Mouse (Mus musculus) CH12.LX (cell line): ENCODE results near the gene Dmrtc2. TPM values are rescaled to one million over a fixed set of nuclear protein-coding genes. Genes with fewer than 3 reads are reported as not detected.

Experiments used
- DNase-seq: peaks from one replicate; pipeline ENCODE4 v3.0.0-alpha.2; 2013; ENCODE audit errors: extremely low read depth
- H3K27ac ChIP-seq: 2 replicates; pipeline ENCODE4 v1.5.1; 2012; ENCODE audit warnings: low read depth, mild to moderate bottlenecking, control low read depth, moderate library complexity; ENCODE audit not compliant: insufficient read depth
- H3K27me3 ChIP-seq: replicated peaks from 2 replicates; pipeline ENCODE3; 2012; ENCODE audit warnings: inconsistent platforms
- H3K36me3 ChIP-seq, 2 experiments: replicated peaks in 1 of 2; 2 replicates each; pipeline versions ENCODE3 to v1.6.1; 2012; ENCODE audit warnings: inconsistent platforms in 1 of 2, low read length in 1 of 2, mild to moderate bottlenecking in 1 of 2, mixed read lengths in 1 of 2, moderate library complexity in 1 of 2; ENCODE audit not compliant: control insufficient read depth in 1 of 2, insufficient read depth in 1 of 2
- H3K4me1 ChIP-seq, 2 experiments: 2 replicates each; pipeline ENCODE4 v1.6.1; 2012; ENCODE audit warnings: inconsistent platforms in 1 of 2, moderate library complexity in 1 of 2; ENCODE audit not compliant: insufficient read depth in 2 of 2, control insufficient read depth in 1 of 2
- H3K4me2 ChIP-seq: 2 replicates; pipeline ENCODE4 v1.6.1; 2012; ENCODE audit warnings: low read depth, mild to moderate bottlenecking, control low read depth; ENCODE audit not compliant: poor library complexity, insufficient read depth, severe bottlenecking
- H3K4me3 ChIP-seq, 3 experiments: fragments of 150-350 bp in 1 of 3; sonication (generic) in 1 of 3; replicated peaks in 1 of 3; 2 replicates each; pipeline versions ENCODE3 to v1.5.1; 2011 to 2012; ENCODE audit warnings: low read depth in 2 of 3, low read length in 2 of 3, mild to moderate bottlenecking in 2 of 3, moderate library complexity in 2 of 3, control low read depth in 1 of 3, improper control_type of control experiment in 1 of 3, inconsistent platforms in 1 of 3, mixed read lengths in 1 of 3; ENCODE audit not compliant: poor library complexity in 1 of 3
- H3K79me2 ChIP-seq: replicated peaks from 2 replicates; pipeline ENCODE4 v1.6.1; 2012; ENCODE audit warnings: mild to moderate bottlenecking, moderate library complexity; ENCODE audit not compliant: control insufficient read depth, poor library complexity, insufficient read depth, severe bottlenecking; ENCODE audit errors: extremely low read depth
- H3K9ac ChIP-seq: 2 replicates; pipeline ENCODE4 v1.6.1; 2012; ENCODE audit warnings: low read depth, mild to moderate bottlenecking, control low read depth, moderate library complexity; ENCODE audit not compliant: insufficient read depth
- H3K9me3 ChIP-seq: replicated peaks from 2 replicates; pipeline ENCODE3; 2012; ENCODE audit warnings: low read length, inconsistent platforms, mixed read lengths
- BHLHE40 ChIP-seq: IDR thresholded peaks from 2 replicates; pipeline ENCODE4 v1.6.1; 2011; ENCODE audit warnings: mild to moderate bottlenecking, low read depth, low read length, improper control_type of control experiment
- CHD1 ChIP-seq: IDR thresholded peaks from 2 replicates; pipeline ENCODE4 v1.6.1; 2012; ENCODE audit warnings: low read depth, low read length, improper control_type of control experiment, inconsistent platforms
- CHD2 ChIP-seq: IDR thresholded peaks from 2 replicates; pipeline ENCODE4 v1.6.1; 2011; ENCODE audit warnings: low read length, improper control_type of control experiment
- CTCF ChIP-seq, 2 experiments: IDR thresholded peaks in 1 of 2; conservative IDR thresholded peaks in 1 of 2; 2 replicates each; pipeline ENCODE4 v1.5.1; 2011 to 2012; ENCODE audit warnings: low read depth in 2 of 2, low read length in 2 of 2, improper control_type of control experiment in 1 of 2, inconsistent platforms in 1 of 2, mild to moderate bottlenecking in 1 of 2, moderate library complexity in 1 of 2
- E2F4 ChIP-seq: IDR thresholded peaks from 2 replicates; pipeline ENCODE4 v1.6.1; 2011; ENCODE audit warnings: low read depth, low read length, improper control_type of control experiment; ENCODE audit not compliant: insufficient replicate concordance
- EP300 ChIP-seq: IDR thresholded peaks from 2 replicates; pipeline ENCODE4 v1.6.1; 2011; ENCODE audit warnings: low read length, improper control_type of control experiment
- HCFC1 ChIP-seq: IDR thresholded peaks from 2 replicates; pipeline ENCODE4 v1.6.1; 2012; ENCODE audit warnings: low read depth, mild to moderate bottlenecking, inconsistent platforms, low read length, improper control_type of control experiment
- IRF4 ChIP-seq: IDR thresholded peaks from 2 replicates; pipeline ENCODE4 v1.6.1; 2014; ENCODE audit warnings: low read depth, mild to moderate bottlenecking, inconsistent platforms, low read length, improper control_type of control experiment
- JUN ChIP-seq: IDR thresholded peaks from 2 replicates; pipeline ENCODE4 v1.6.1; 2011; ENCODE audit warnings: low read depth, mild to moderate bottlenecking, low read length, improper control_type of control experiment, moderate library complexity; ENCODE audit not compliant: insufficient read depth
- JUND ChIP-seq: conservative IDR thresholded peaks from 2 replicates; pipeline ENCODE4 v1.6.1; 2011; ENCODE audit warnings: low read depth, low read length, improper control_type of control experiment
- MAX ChIP-seq: IDR thresholded peaks from 2 replicates; pipeline ENCODE4 v1.6.1; 2011; ENCODE audit warnings: low read length, improper control_type of control experiment
- MXI1 ChIP-seq: IDR thresholded peaks from 2 replicates; pipeline ENCODE4 v1.6.1; 2011; ENCODE audit warnings: mild to moderate bottlenecking, low read depth, low read length, improper control_type of control experiment
- MYC ChIP-seq: IDR thresholded peaks from 2 replicates; pipeline ENCODE4 v1.6.1; 2011; ENCODE audit warnings: low read depth, mild to moderate bottlenecking, improper control_type of control experiment, low read length
- NELFE ChIP-seq: IDR thresholded peaks from 2 replicates; pipeline ENCODE4 v1.6.1; 2011; ENCODE audit warnings: low read depth, low read length, improper control_type of control experiment
- PAX5 ChIP-seq: IDR thresholded peaks from 2 replicates; pipeline ENCODE4 v1.6.1; 2012; ENCODE audit warnings: low read length, inconsistent platforms, mixed read lengths
- RAD21 ChIP-seq: IDR thresholded peaks from 2 replicates; pipeline ENCODE4 v1.6.1; 2011; ENCODE audit warnings: low read depth, mild to moderate bottlenecking, low read length, improper control_type of control experiment, moderate library complexity
- RCOR1 ChIP-seq: conservative IDR thresholded peaks from 2 replicates; pipeline ENCODE4 v1.6.1; 2012; ENCODE audit warnings: low read depth, mild to moderate bottlenecking, inconsistent platforms, low read length, improper control_type of control experiment
- SMC3 ChIP-seq: IDR thresholded peaks from 2 replicates; pipeline ENCODE4 v1.6.1; 2011; ENCODE audit warnings: low read depth, low read length, improper control_type of control experiment
- TCF12 ChIP-seq: IDR thresholded peaks from 2 replicates; pipeline ENCODE4 v1.6.1; 2014; ENCODE audit warnings: low read depth, mild to moderate bottlenecking, inconsistent platforms, low read length, improper control_type of control experiment
- UBTF ChIP-seq: IDR thresholded peaks from 2 replicates; pipeline ENCODE4 v1.6.1; 2012; ENCODE audit warnings: low read depth, mild to moderate bottlenecking, inconsistent platforms, low read length, improper control_type of control experiment, moderate library complexity
- USF1 ChIP-seq: IDR thresholded peaks from 2 replicates; pipeline ENCODE4 v1.6.1; 2014; ENCODE audit warnings: low read depth, mild to moderate bottlenecking, inconsistent platforms, low read length, improper control_type of control experiment
- ZC3H11A ChIP-seq: IDR thresholded peaks from 2 replicates; pipeline ENCODE4 v1.6.1; 2012; ENCODE audit warnings: low read depth, mild to moderate bottlenecking, inconsistent platforms, low read length, improper control_type of control experiment
- ZKSCAN1 ChIP-seq: IDR thresholded peaks from 2 replicates; pipeline ENCODE4 v1.6.1; 2012; ENCODE audit warnings: low read depth, inconsistent platforms, low read length, improper control_type of control experiment, borderline replicate concordance
- ZMIZ1 ChIP-seq: IDR thresholded peaks from 2 replicates; pipeline ENCODE4 v1.6.1; 2012; ENCODE audit warnings: low read depth, mild to moderate bottlenecking, inconsistent platforms, low read length, improper control_type of control experiment
- ZNF384 ChIP-seq: IDR thresholded peaks from 2 replicates; pipeline ENCODE4 v1.6.1; 2012; ENCODE audit warnings: low read depth, low read length, improper control_type of control experiment, inconsistent platforms
- dilution Hi-C: fragments of 300-500 bp; cut with MboI; formaldehyde crosslinking; loops from 2 replicates; pipeline ENCODE4 v1.14.3; 2020; ENCODE audit warnings: low sequenced_read_pairs; ENCODE audit not compliant: extremely low pct_unique_long_range_greater_than_20kb, extremely low pct_ligation_motif_present
- in situ Hi-C: fragments of 300-500 bp; cut with MboI; formaldehyde crosslinking; loops from 3 replicates; pipeline ENCODE4 v1.14.3; 2019; ENCODE audit warnings: low sequenced_read_pairs, low pct_ligation_motif_present, low pct_unique_long_range_greater_than_20kb, mixed read lengths
- polyA plus RNA-seq: library from polyadenylated mRNA; unstranded; fragments of >175 nt; gene quantifications from 2 replicates; pipeline ENCODE4 v1.2.1, GENCODE M21; 2012; ENCODE audit warnings: low read depth; ENCODE audit not compliant: insufficient read length
- total RNA-seq, 2 experiments: library from RNA; depleted of rRNA; stranded (reverse); fragments of 300-350 nt in 1 of 2; fragments of >200 nt in 1 of 2; gene quantifications; 2 replicates each; pipeline ENCODE4 v1.2.3; 2012 to 2014

Dmrtc2 gene
- total and polyA plus RNA-seq, 3 experiments: not detected

DNA sequence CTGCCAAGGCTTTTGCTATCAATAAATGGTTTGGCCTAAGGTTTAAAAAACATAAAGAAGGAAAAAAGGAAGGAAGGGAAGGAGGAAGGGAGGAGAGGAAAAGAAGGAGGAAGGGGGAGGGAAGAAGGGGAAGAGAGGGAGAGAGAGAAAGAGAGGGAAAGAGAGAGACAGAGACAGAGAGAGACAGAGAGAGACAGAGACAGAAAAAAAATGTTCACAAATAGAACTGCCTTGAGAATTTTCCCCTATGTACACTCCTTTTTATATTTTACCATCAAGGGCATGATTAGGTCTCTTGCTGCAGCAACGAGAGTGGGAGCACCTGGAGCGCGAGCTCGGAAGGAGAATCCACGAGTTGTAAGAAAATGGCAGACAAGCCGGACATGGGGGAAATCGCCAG lies 7.9 kb upstream of the Dmrtc2 start, which contains the start of gene Gm9844:
Gm9844 (plus strand) TSS at position 301 of the 400 bp plus-strand sequence.
- H3K4me2 ChIP-seq: no peak within 1 kb of the TSS
- no peak within 1 kb of the TSS for H3K9ac ChIP-seq
- H3K27me3 ChIP-seq: peaks cover 19% of the 10 kb centered on the region
- no peak within 1 kb of the TSS for H3K4me3 ChIP-seq
- H3K4me1 ChIP-seq: peaks cover 0 to 7% of the 10 kb centered on the region in 2 experiments; a peak in 2 of 4 replicates
- H3K27ac ChIP-seq: no peak within 1 kb of the TSS
- no peak for DNase-seq
- H3K9me3 ChIP-seq: peaks cover 2% of the 10 kb centered on the region
- no peaks in the 10 kb centered on the region for H3K36me3 ChIP-seq
- no peaks in the 10 kb centered on the region for H3K79me2 ChIP-seq
- in situ Hi-C loops: no loop called here
- dilution Hi-C loops: no loop called here
- no peak for TF ChIP-seq PAX5
- no peak for TF ChIP-seq TCF12
- TF ChIP-seq CTCF (conservative IDR thresholded peaks at IDR 0.05 in 1 of 2, IDR thresholded peaks at IDR 0.05 in 1 of 2; ENCODE audit: low read depth in 2 of 2, low read length in 2 of 2): no peak
- TF ChIP-seq USF1: no peak
- TF ChIP-seq MAX: no peak
- TF ChIP-seq E2F4: no peak

DNA sequence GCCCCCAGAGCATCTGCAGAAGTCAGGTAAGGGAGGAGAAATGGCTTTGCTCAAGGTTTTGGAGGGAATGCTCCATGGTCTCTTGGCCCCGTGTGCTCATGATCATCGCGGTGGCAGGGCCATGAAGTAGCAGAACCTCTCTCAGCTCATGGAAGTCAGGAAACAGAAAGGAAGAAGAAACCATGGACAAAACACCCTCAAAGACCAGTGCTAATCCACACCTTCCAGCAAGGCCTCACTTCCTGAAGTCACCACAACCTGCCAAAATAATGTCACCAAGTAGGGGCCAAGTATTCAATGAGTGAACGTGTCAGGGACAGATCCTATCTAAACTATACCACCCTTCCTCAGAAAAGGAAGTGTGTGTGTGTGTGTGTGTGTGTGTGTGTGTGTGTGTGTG lies 7.0 kb upstream of the Dmrtc2 start:
- DNase-seq: no peak
- Histone ChIP-seq H3K4me2 (no peak overlapping the region), H3K27me3 (peaks cover 19% of the 10 kb centered on the region), H3K4me3 (no peak overlapping the region), H3K9ac (no peak overlapping the region), H3K79me2 (no peaks in the 10 kb centered on the region), H3K9me3 (peaks cover 2% of the 10 kb centered on the region), H3K27ac (no peak overlapping the region), H3K36me3 (no peaks in the 10 kb centered on the region), H3K4me1 (peaks cover 0 to 7% of the 10 kb centered on the region in 2 experiments; a peak in 2 of 4 replicates)
- no peak for TF ChIP-seq MYC
- no peak for TF ChIP-seq E2F4
- TF ChIP-seq RAD21: no peak
- TF ChIP-seq CTCF (conservative IDR thresholded peaks at IDR 0.05 in 1 of 2, IDR thresholded peaks at IDR 0.05 in 1 of 2; ENCODE audit: low read depth in 2 of 2, low read length in 2 of 2): no peak
- TF ChIP-seq EP300: no peak
- no peak for TF ChIP-seq UBTF
- no peak for TF ChIP-seq MXI1
- no peak for TF ChIP-seq ZNF384
- TF ChIP-seq JUN: no peak
- TF ChIP-seq NELFE: no peak
- dilution Hi-C loops: no loop called here
- in situ Hi-C loops: no loop called here

DNA sequence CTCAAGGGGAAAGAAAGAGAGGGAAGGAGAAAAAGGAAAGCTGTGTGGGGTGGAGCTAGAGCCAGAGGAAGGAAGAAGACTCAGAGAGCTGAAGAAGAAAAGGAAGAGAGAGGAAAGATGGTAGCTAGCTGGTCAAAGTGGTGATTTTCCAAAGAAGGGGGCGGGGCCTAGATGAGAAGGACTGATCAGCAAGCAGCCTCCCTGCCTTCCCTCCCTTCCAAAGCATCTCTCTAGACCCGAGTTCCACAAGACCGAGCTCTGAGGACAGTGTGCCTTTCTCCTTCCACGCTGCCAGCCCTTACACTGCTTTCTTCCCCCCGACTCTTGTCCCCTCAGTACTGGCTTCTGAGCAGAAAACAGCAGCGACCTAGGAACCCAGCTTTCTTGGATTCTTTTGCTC lies 5.7 kb upstream of the Dmrtc2 start:
- Histone ChIP-seq H3K79me2 (no peaks in the 10 kb centered on the region), H3K27ac (no peak overlapping the region), H3K4me3 (no peak overlapping the region)
- TF ChIP-seq ZC3H11A: no peak
- TF ChIP-seq CHD2: no peak
- no peak for TF ChIP-seq JUND
- no peak for TF ChIP-seq ZMIZ1
- TF ChIP-seq IRF4: no peak
- TF ChIP-seq UBTF: no peak
- no peak for TF ChIP-seq ZNF384
- TF ChIP-seq HCFC1: no peak
- no peak for TF ChIP-seq CTCF (conservative IDR thresholded peaks at IDR 0.05 in 1 of 2, IDR thresholded peaks at IDR 0.05 in 1 of 2; ENCODE audit: low read depth in 2 of 2, low read length in 2 of 2)
- no peak for TF ChIP-seq BHLHE40
- no peak for TF ChIP-seq RCOR1
- TF ChIP-seq MYC: no peak
- no peak for TF ChIP-seq SMC3
- no peak for TF ChIP-seq E2F4
- no peak for TF ChIP-seq CHD1
- TF ChIP-seq EP300: no peak
- no peak for TF ChIP-seq ZKSCAN1
- TF ChIP-seq, all 38 proteins: peak for 0
- in situ Hi-C loops (no loop called here), dilution Hi-C loops (no loop called here)
- Histone ChIP-seq H3K4me2 (no peak overlapping the region), H3K36me3 (no peaks in the 10 kb centered on the region), H3K4me1 (peaks cover 0 to 5% of the 10 kb centered on the region in 2 experiments; a peak in 2 of 4 replicates), H3K9ac (no peak overlapping the region), H3K9me3 (peaks cover 2% of the 10 kb centered on the region), H3K27me3 (peaks cover 16% of the 10 kb centered on the region)
- DNase-seq: no peak
